Comparison of ENCODE assay signal across 14 mouse cellular contexts in genomic region chr8:109156016-109156415, GRCm38 (mm10).
DNase-seq lines count a peak whose midpoint lies in the region; ATAC-seq and TF ChIP-seq lines count a peak whose summit lies in the region.
"Had no signal": no experiment of that assay in that cellular context is flagged by ENCODE, and none has a peak within 500 bp of the region (broad histone marks: within the 10 kb centered on the region; RNA-seq: fewer than 3 reads in every experiment).

No protein-coding gene starts in this region.

- ATAC-seq in kidney, embryonic 16.5 days (ENCODE audit: low FRiP score, low TSS enrichment) = no peak
- no peak for ATAC-seq in embryonic facial prominence, embryonic 12.5 days (ENCODE audit: insufficient number of reproducible peaks, insufficient read depth, low FRiP score, low TSS enrichment)
- ATAC-seq: midbrain, embryonic 15.5 days had no signal

- peaks cover 8% of the 10 kb centered on the region for H3K9me3 ChIP-seq in kidney, embryonic 16.5 days (ENCODE audit: low read length)
- H3K9me3 ChIP-seq in embryonic facial prominence, embryonic 12.5 days = 0 out of 2 replicates have a peak, but pooled peaks cover 6% of the 10 kb centered on the region

- no peak overlapping the region for H3K27ac ChIP-seq in kidney, embryonic 16.5 days (ENCODE audit: low read length)
- H3K27ac ChIP-seq in embryonic facial prominence, embryonic 12.5 days = no peak overlapping the region
- H3K27ac ChIP-seq in embryonic fibroblast, embryonic 13.5 days (ENCODE audit: insufficient read depth, low read length) = peak overlapping the region; percentile 99
- H3K27ac ChIP-seq: forebrain, embryonic 10.5 days; midbrain, embryonic 15.5 days had no signal

- H3K36me3 ChIP-seq in kidney, embryonic 16.5 days (ENCODE audit: insufficient read depth, low read length) = no peaks in the 10 kb centered on the region
- H3K36me3 ChIP-seq in embryonic facial prominence, embryonic 12.5 days = no peaks in the 10 kb centered on the region
- H3K36me3 ChIP-seq: forebrain, embryonic 10.5 days; midbrain, embryonic 15.5 days had no signal

- H3K27me3 ChIP-seq in kidney, embryonic 16.5 days (ENCODE audit: insufficient read depth, low read length) = no peaks in the 10 kb centered on the region
- no peaks in the 10 kb centered on the region for H3K27me3 ChIP-seq in embryonic facial prominence, embryonic 12.5 days
- H3K27me3 ChIP-seq: midbrain, embryonic 15.5 days had no signal

- WGBS in kidney, embryonic 16.5 days = 65% methylated on average over 8 of the region's 8 CpGs
- WGBS in embryonic facial prominence, embryonic 12.5 days = 60% methylated on average over 8 of the region's 8 CpGs

- no peak for TF ChIP-seq CTCF in embryonic fibroblast, embryonic 13.5 days (IDR thresholded peaks at IDR 0.05; ENCODE audit: borderline replicate concordance, insufficient read depth, low read length)

- H3K4me3 ChIP-seq in kidney, embryonic 16.5 days (ENCODE audit: low read length) = no peak overlapping the region
- H3K4me3 ChIP-seq in embryonic facial prominence, embryonic 12.5 days = no peak overlapping the region
- no peak overlapping the region for H3K4me3 ChIP-seq in embryonic fibroblast, embryonic 13.5 days (ENCODE audit: insufficient read depth, low read length)
- H3K4me3 ChIP-seq: forebrain, embryonic 10.5 days; midbrain, embryonic 15.5 days had no signal

- H3K9ac ChIP-seq in kidney, embryonic 16.5 days (replicated peaks; ENCODE audit: low read length) = no peak overlapping the region
- no peak overlapping the region for H3K9ac ChIP-seq in embryonic facial prominence, embryonic 12.5 days
- H3K9ac ChIP-seq: midbrain, embryonic 15.5 days had no signal

- H3K4me1 ChIP-seq in kidney, embryonic 16.5 days (ENCODE audit: insufficient read depth, low read length) = no peaks in the 10 kb centered on the region
- H3K4me1 ChIP-seq in embryonic facial prominence, embryonic 12.5 days = peaks cover 3% of the 10 kb centered on the region; the same call in 1 of the 2 replicates
- peaks cover 4% of the 10 kb centered on the region for H3K4me1 ChIP-seq in embryonic fibroblast, embryonic 13.5 days (ENCODE audit: control insufficient read depth, insufficient read depth, low read length)
- H3K4me1 ChIP-seq: forebrain, embryonic 10.5 days; midbrain, embryonic 15.5 days had no signal

- TF ChIP-seq POLR2A in embryonic fibroblast, embryonic 13.5 days (IDR thresholded peaks at IDR 0.05; ENCODE audit: low read depth, low read length) = no peak

- DNase-seq in kidney, postnatal 10 days = peak; percentile 12
- peak; percentile 19 for DNase-seq in heart, postnatal 4 days
- no peak for DNase-seq in layer of hippocampus, adult 8-10 months (ENCODE audit: low spot score in 2 of 2)
- DNase-seq in adipocyte (ENCODE audit: low spot score) = no peak
- DNase-seq in yolk sac, embryonic 10.5 days (ENCODE audit: low spot score) = no peak
- DNase-seq: cerebellum, adult 9-10 months; layer of hippocampus, postnatal 36 days; right cerebral cortex, postnatal 25 days; thymus, postnatal 4 days had no signal

- no peak overlapping the region for H3K4me2 ChIP-seq in kidney, embryonic 16.5 days (replicated peaks; ENCODE audit: low read depth, low read length)
- H3K4me2 ChIP-seq in embryonic facial prominence, embryonic 12.5 days (replicated peaks) = 0 out of 2 replicates have a peak overlapping the region, but pooled peaks have one; percentile 20
- H3K4me2 ChIP-seq: midbrain, embryonic 15.5 days had no signal

Comparison
In these comparisons a context has a peak if more than half of its experiments do, and no peak if none do; other contexts are left out.
1. DNase-seq: peak in kidney, postnatal 10 days (single experiment) and heart, postnatal 4 days (single experiment); none in layer of hippocampus, adult 8-10 months (0 of 2), adipocyte (single experiment) and yolk sac, embryonic 10.5 days (single experiment).